Mouse (Mus musculus) kidney, adult 11 months (tissue): ENCODE measurements around the gene Acer1.

Source experiments
- DNase-seq: peaks from one replicate; pipeline ENCODE4 v3.0.0; 2022

The Acer1 gene

DNA sequence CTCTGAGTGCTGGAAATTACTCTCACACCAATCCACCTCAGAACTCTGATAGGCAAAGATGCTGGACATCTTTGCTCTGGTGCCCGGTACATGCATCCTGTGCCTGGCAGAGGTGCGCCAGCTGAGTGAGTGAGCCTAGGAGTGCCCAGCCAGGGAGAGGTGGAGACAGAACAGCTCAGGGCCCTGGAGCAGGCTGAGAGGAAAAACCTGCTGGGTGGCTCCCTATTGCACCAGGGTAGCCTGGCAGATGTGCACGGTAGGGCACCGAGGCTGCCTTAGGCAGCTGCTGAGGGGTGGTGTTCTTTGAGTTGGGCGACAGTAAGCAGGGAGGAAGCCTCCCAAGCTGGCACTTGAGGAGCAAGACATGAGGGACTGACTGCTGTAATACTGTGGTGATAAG lies at the start of gene Acer1:
Gene Acer1, minus strand, starts transcription at position 114 of the 400 bp plus-strand sequence.
- no peak for DNase-seq

DNA sequence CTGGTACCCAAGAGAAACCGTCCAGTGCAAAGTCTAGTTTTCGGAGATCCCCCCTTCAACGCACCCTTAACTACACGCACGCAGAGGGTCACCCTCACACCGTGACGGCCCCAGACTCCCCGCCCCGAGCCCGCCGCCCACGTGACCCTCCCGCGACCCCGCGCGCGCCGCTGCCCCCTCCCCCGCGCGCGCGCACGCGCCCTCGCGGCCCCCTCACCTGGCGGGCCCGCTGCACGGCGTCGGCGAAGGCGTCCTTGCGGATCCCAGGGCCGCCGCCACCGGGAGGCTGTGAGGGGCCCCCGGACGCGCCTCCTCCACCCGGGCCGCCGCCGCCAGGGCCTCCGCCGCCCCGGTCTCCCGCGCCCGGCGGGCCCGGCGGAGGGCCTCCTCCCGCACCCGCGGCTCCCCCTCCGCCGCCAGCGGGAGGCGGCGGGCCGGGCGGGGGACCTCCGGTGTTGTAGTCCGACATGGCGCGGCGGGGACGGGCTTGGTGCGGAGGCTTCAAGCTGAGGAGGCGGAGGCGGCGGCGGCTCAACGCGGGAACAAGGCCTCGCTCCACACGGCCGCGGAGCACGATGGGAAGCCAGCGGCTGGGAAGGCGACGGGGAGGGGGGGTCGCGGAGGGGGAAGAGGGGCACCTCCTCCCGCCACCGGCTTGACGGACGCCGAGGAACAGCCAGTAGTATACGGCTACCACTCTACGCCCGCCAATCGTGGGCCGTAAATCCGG lies 49.2 kb upstream of the Acer1 start, which contains the start of gene Khsrp:
Gene Khsrp, minus strand, starts transcription at position 592 of the 730 bp plus-strand sequence.
- DNase-seq: peak; percentile 33

DNA sequence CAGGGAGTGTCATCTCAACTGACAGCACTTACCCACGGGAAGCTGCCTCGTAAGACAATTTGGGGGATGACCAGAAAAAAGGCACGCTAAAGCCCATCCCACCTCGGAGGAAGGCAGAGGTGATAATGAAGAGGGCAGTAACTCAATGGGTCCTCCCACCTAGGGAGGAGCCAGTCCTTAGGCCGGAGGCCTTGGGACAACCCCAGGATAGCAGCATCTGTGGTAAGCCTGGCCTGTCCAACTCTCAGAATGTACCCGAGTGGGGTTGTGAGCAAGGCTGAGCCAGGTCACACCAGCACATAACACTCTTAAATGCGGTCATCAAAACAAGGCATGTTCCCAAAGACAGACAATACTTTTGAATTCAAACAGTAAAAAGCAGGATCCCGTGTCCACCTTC lies 47.8 kb upstream of the Acer1 start:
- peak; percentile 20 for DNase-seq

DNA sequence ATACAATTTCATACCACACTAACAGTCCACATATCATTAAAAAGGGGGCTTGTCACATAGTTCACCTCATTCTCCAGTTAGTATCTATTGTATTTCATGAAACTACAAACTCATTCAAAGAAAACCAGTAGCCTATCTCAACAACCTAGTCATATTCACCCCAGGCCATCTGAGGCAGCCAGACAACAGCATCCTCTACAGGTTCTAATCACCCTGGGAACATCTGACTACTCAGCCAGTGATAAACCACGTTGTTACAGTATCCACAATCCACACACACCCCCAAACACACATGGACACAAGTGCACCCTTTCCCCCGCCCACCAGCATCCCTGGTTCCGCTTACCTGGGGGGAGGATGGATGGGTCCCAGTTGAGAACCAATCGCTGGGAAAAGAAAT lies 45.5 kb upstream of the Acer1 start:
- DNase-seq: no peak

DNA sequence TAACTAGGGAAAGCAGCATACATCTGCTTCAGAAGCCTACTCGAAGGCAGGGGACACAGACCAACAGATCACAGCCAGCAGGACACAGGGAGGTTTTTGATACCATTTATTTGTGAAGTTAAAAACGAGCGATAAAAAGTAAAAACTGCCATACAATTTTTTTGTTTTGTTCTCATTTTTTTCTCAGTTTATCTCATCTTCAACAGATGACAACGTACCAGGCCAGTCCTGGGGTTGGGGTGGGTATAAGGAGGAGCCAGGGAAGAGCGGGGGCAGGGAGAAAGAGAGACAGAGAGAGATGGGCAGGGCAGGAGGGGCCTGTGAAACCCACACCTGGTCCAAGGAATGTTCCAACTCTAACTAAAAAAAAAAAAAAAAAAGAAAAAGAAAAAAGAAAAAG lies 39.0 kb upstream of the Acer1 start:
- DNase-seq: no peak

DNA sequence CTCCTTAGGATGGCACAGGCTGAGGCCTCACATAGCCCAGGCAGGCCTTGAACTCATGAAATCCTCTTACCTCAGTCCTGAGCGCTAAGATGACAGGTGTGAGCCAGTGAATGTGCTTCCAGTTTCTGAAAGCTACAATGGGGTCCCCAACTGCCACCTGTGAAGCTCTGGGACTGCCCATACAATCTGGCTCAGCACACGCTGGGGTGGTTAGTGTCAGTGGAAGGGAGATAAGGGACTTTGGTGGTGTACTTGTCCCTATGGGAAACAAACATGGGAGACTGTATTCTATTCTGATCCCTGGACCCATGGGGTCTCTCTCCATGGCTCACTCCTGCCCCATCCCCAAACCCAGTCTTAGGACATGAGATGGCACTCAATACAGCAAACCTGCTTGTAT lies 37.8 kb upstream of the Acer1 start:
- no peak for DNase-seq

DNA sequence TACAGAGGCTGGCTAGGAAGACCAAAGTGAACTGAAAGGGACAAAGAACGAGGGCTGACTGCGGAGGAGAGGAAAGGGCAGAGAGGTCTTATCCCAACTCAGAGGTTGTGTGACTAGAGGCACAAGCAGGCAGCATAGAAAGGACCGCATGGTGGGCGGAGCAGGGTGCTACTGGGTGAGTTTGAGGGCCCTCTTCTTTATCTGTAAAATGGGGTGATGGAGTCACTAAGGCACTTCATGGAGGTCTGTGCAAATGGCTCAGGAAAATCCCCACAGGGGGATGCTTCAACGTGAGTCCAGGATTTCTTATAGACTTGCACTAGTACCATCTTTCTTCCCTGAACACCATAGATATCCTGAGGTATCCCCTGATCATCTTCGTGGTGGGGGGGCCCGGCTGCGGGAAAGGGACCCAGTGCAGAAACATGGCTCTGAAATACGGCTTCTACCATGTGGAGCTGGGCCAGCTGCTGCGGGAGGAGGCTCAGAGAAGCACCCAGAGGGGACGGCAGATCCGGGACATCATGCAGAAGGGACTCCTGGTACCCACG lies 30.4 kb upstream of the Acer1 start:
- no peak for DNase-seq

DNA sequence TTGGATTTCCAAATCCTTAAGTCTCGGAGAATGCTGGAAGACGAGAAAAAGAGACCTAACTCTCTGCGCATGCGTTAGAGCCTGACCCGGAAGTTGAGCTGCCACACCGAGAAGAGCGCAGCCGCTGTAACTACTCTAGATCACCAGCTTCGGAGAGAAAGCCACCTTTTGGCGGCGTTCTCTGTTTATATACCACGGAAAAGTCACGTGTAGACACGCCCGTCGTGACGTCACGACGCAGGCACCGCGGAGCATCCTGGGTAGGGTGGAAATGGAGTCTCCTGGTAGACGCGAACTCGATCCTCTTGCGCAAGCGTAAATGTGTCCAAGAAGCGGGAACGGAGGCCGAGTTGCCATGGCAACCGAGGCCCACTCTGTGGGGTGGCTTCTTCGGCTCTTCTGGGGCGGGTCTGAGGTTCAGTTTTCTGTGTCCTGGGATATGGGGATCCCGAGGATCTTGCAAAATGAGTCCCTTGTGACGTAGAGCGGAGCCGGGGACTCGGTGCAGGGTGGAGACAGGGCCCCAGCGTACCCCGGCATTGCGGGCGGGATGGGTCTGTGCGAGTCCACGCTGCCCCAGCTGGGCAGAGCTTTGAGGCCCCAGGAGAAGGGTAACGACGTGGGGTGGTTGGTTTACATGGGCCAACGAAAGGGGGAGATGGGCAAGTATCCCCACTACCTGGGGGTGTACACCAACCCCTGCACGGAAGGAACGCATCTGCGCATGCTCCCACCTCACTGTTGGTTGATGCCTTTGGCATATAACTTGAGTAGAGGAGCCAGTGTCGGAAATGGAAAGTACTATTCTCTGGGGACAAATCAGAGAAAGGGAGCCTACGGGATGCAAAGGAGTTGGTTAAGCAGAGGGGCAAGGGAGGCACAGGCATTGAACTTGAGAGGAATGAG lies 29.6 kb upstream of the Acer1 start, which contains the start of the genes Gtf2f1 and Gm17949:
Gene Gtf2f1, minus strand, starts transcription at position 53 of the 906 bp plus-strand sequence.
Gene Gm17949, plus strand, starts transcription at position 234 of the 906 bp plus-strand sequence.
- DNase-seq: peak; percentile 94

DNA sequence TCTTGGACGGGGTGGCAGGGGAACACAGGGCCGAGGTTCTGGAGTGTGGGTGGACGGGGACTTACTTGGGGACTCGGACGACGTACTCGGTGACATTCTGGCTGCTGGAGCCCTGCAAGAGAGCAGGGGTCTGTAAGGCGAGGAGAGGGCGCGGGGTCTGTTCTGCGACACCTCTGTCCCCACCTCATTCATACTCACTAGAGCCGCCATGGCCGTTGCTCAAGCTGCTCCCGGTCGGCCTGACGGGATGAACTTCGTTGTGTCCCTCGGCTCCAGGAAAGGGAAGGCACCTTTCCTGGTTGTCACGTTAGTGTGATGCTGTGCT lies 28.9 kb upstream of the Acer1 start:
- no peak for DNase-seq

DNA sequence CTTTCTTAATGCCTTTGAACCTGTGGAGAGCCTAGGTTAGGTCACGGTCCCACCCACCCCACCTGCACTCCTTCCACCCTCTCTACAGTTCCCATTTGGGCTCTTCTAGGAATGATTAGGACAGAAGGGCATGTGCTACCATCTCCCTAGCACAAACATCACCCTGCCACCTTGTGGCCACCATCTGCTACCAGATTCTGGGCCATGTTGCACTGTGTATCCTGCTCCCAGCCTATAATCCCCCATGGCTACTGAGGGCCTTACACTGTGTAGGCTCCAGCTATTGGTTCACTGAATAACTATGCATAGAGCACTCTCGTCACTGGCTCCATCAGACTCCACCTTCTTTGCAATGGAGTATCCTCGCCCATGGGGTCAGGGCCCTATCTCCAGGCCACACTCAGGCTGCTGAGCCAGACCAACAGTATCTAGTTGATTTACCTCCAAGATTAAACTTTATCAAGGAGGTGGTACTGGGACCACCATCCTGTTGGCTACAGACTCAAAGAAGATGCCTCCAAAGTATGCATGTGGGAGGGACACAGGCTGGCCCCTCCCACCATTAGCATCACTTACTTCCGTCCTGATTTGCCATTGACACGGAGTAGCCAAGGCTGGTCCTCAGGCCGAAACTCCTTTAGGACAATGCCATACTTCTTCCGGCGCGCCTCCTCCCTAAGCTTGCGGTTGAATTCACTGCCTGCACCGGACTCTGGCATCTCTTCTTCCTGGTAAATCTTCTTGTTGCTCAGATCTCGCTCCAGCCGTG lies 25.4 kb upstream of the Acer1 start:
- no peak for DNase-seq

DNA sequence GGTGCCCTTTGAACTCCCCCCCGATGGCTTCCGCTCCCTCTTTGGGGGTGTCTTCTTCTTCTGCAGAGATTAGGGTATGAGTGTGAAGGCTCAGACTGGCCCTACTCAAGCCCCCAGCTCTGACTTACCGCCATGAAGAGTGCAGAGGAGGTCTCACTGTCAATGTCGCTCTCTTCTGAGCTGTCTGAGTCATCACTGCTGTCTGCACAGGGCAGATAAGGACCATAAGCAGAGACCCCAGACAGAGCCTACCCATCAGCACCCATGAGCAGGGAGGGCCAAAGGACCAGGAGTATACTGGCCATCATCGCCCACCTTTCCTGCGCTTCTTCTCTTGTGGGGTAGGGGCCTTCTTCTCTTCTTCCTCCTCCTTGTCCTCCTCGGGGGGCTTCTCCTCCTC lies 22.1 kb upstream of the Acer1 start:
- no peak for DNase-seq

DNA sequence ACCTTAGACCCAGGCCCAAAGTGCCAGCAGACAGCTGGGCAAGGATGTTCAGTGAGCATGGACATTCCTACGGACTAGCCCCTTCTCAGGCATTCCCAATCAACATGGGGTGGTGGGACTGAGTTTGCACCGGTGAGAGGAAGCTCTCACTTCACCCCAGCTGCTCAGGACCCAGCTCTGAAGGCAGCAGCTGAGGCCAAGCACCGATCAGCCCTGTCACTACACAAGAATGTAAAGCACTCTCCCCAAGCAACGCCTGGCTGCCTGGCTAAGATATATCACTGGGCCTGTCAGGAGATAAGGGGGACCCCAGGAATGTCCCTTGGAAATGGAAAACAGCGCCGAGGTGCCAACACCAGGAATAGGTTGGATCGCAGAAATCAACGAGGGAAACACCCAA lies 19.3 kb upstream of the Acer1 start:
- DNase-seq: no peak

DNA sequence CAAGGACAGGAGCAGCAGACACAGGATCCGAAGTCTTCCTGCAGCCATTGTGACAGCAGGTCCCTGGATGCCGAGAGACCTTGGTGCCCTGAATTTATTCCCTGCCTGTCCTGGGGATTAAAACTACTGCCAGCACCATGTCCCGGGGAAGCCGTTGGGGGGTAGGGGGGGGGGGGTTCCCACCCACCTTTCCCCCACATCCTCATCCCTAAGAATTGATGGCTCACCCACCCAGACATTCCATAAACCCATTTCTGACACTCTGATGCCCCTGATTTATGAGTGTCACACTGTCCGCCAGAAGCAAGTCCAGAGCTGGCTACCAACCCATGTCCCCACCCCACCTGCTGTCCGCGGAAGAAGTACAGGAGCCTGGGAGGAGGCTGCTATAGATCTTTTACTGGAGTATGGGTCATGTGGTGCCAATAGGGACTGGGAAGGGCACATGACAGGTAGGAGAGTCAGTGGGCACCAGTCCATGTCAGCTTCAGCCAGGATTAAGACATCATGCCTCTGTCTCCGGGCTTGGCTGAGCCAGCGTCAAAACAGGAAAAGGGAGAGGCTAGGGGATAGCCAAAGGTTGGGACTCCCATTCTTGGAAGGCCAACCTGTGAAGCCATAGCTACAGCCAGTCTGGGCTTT lies 18.2 kb upstream of the Acer1 start, which contains the start of gene Pspn:
Gene Pspn, minus strand, starts transcription at position 51 of the 642 bp plus-strand sequence.
- no peak for DNase-seq

DNA sequence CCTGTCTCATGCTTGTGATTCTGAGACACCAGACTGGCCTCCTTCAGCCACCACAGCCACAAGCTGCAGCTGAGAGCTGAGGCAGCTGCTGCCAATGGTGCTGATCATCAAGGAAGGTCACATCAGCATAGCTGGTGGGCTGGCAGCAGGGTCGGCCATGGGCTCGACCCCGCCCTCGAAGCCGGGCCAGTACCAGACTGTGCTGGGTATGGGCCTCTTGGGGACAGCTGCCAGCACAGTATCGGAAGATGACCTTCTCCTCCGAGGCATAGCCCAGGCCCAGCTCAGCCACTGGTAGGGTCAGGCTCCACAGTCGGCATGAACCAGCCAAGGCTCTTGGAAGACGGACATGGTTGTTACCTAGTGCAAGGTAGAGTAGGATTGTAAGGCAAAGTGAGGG lies 17.5 kb upstream of the Acer1 start:
- DNase-seq: no peak

DNA sequence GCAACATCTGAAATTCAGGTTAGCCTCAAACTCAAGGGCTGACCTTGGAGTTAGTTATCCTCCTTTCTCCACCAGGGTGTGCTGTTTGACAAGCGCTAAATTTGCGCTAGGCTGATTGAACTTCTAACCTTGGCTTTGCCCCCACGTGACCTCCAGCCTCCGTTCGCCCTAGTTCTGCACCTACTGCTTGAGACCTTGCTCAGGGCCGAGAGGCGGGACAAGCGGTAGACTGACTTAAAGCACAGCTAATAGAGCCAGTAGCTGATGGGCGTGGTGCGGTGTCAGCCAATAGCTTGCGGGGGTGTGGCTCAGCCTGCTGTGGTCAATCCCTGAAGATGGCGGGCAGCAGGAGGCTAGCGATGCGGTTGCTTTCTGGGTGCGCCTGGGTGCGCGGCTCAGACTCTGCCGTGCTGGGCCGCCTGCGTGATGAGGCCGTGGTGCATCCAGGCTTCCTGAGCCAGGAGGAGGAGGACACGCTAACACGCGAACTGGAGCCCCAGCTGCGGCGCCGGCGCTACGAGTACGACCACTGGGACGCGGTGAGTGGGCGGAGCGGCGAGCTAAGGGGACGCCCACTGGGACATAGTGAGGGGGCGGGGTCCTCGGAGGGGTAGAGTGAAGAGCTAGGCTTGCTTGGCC lies 15.2 kb upstream of the Acer1 start, which contains the start of gene Alkbh7:
Gene Alkbh7, plus strand, starts transcription at position 311 of the 639 bp plus-strand sequence.
- DNase-seq: peak; percentile 100

DNA sequence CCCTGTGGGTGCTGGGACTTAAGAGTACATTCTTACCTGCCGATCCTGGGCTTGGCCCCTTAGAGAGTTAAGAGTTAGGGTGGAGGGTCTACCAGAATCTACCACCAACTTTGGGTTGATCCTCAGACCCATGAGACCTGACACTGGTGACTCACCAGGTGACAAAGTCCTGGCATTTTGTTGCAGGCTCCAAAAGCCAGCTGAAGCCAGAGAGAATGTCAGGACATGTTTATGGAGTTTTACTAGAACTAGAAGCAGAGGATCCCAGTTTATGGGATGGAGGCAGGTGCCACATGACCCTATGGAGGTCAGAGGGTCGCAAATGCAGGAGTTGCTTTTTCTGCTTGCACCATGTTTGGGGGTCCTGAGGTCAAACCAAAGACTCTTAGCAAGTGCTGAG lies 14.6 kb upstream of the Acer1 start:
- no peak for DNase-seq

DNA sequence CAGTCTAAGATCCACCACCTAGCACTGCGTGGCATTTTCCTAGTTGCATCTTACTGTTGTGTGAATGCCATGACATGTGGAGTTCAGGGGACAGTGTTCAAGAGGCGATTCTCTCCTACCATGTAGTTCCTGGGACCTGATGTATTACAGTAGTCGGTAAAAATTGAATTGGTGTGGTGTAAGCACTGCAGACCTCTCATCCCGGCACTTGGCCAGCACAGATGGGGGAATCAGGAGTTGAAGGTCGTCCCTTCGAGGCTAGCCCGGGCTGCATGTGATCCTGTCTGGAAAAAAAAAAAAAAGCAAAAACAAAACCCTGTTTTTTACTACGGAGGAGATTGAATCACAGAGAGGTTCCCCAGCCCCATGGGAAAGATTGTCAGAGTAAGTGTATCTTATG lies 13.1 kb upstream of the Acer1 start:
- no peak for DNase-seq

DNA sequence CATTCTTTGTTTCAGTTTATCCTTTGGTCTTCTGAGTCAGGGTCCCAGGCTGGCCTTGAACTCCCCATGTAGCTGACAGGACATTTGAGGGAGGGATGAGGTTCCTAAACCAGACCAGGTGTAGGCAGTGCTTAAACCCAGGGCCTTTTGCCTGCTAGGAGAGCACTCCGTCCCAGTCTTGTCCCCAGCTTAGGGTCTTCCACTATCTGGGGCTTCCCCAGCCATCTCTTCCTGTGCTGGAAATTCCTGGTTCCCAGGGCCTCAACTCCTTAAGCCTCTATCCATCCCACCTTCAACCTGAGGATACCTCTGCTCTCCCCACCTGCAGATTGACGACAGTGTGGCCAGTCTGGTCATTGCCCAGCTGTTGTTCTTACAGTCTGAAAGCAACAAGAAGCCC lies 9.0 kb upstream of the Acer1 start:
- no peak for DNase-seq

DNA sequence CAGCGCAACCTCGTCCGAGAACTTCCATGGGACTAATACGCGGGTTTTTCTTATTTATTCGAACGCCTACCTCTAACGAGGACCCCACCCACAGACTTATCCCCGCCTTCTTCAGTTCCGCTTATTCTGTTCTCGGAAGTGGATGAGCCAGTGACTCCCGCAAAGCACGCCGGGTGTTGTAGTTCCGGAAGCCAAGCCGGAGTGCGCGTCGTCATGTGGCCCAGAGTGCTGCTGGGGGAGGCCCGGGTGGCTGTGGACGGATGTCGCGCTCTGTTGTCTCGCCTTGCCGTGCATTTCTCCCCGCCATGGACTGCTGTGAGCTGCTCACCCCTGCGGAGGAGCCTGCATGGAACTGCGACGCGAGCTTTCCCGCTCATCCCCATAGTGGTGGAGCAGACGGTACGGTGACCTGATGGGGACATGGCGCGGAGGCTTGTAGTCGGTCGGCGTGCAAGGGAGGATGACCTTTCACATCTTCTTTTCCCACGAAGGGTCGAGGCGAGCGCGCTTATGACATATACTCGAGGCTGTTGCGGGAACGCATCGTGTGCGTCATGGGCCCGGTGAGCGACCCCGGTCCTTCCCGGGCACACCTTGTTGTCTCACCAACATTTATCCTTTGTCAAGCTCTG lies 8.3 kb upstream of the Acer1 start, which contains the start of gene Clpp:
Gene Clpp, plus strand, starts transcription at position 191 of the 632 bp plus-strand sequence.
- peak; percentile 96 for DNase-seq

DNA sequence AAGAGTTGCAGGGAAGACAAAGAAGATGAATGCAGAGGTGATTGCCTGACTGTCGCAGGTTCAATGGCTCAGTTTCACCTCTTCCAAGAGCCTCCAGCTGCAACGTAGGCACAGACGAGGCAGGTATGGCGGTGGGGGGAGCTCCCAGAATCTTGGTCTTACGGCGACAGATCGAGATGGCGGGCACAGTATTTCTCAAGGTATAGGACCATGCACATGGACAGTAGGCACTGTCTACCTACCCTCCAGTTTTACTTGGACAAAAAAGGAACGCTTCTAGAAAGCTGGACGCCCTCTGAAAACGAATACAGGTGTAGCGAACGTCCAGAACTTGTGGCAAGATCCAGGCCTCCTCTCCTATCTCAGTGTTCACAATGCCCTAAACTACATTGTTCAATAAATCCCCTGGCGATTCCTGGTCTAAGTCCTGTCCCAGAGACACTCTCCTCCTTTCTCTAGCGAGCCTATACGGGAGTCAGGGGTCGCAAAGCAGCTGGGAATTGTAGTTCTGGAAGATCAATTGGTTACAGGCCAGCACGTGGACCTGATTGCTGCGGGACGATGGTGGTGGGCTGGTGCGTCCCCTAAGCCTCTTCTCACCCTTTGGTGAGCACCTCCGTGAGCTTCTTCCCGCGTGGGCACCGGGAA lies 7.7 kb upstream of the Acer1 start:
- DNase-seq: no peak
